Mouse (Mus musculus): ENCODE measurements around the gene Lingo2.

The Lingo2 gene

GRCm38 (mm10) chr4:36951150-36951954 lies at the start of gene Lingo2:
Gene Lingo2 (minus strand): TSS chr4:36951747.
- DNase-seq (ENCODE audit: low spot score): peak; percentile 36

- DNase-seq (ENCODE audit: low spot score): no peak
Observed at GRCm38 (mm10) chr4:36973358-36973757, 21.8 kb upstream of the Lingo2 start.

GRCm38 (mm10) chr4:36952431-36953429 lies 1.2 kb upstream of the Lingo2 start:
- peak; percentile 56 for DNase-seq (ENCODE audit: low spot score)

GRCm38 (mm10) chr4:36951955-36952215 lies 338 bp upstream of the Lingo2 start:
- DNase-seq (ENCODE audit: low spot score): peak; percentile 41

GRCm38 (mm10) chr4:36950790-36951149 lies 777 bp downstream of the Lingo2 start:
- peak; percentile 33 for DNase-seq (ENCODE audit: low spot score)

- peak; percentile 84 for DNase-seq (ENCODE audit: low spot score)
Observed at GRCm38 (mm10) chr4:36950021-36950751, 1.4 kb downstream of the Lingo2 start.

GRCm38 (mm10) chr4:36890810-36891209 lies 60.7 kb downstream of the Lingo2 start:
- DNase-seq (ENCODE audit: low spot score): no peak

- DNase-seq (ENCODE audit: low spot score): no peak
Observed at GRCm38 (mm10) chr4:36890365-36890764, 61.2 kb downstream of the Lingo2 start.

GRCm38 (mm10) chr4:36874781-36875180 lies 76.8 kb downstream of the Lingo2 start:
- DNase-seq (ENCODE audit: low spot score): no peak

GRCm38 (mm10) chr4:36824982-36825381 lies 126.6 kb downstream of the Lingo2 start:
- DNase-seq (ENCODE audit: low spot score): peak; percentile 13

GRCm38 (mm10) chr4:36821914-36822313 lies 129.6 kb downstream of the Lingo2 start:
- no peak for DNase-seq (ENCODE audit: low spot score)

- DNase-seq (ENCODE audit: low spot score): no peak
Observed at GRCm38 (mm10) chr4:36775088-36775487, 176.5 kb downstream of the Lingo2 start.

GRCm38 (mm10) chr4:36730691-36731090 lies 220.9 kb downstream of the Lingo2 start:
- DNase-seq (ENCODE audit: low spot score): no peak

- no peak for DNase-seq (ENCODE audit: low spot score)
Observed at GRCm38 (mm10) chr4:36716411-36716810, 235.1 kb downstream of the Lingo2 start.

- DNase-seq (ENCODE audit: low spot score): no peak
Observed at GRCm38 (mm10) chr4:36698888-36699287, 252.7 kb downstream of the Lingo2 start.

- no peak for DNase-seq (ENCODE audit: low spot score)
Observed at GRCm38 (mm10) chr4:36696810-36697209, 254.7 kb downstream of the Lingo2 start.

- DNase-seq (ENCODE audit: low spot score): no peak
Observed at GRCm38 (mm10) chr4:36659920-36660319, 291.6 kb downstream of the Lingo2 start.

- no peak for DNase-seq (ENCODE audit: low spot score)
Observed at GRCm38 (mm10) chr4:36647753-36648152, 303.8 kb downstream of the Lingo2 start.

GRCm38 (mm10) chr4:36635666-36636065 lies 315.9 kb downstream of the Lingo2 start:
- DNase-seq (ENCODE audit: low spot score): no peak

- DNase-seq (ENCODE audit: low spot score): no peak
Observed at GRCm38 (mm10) chr4:36576801-36577200, 374.7 kb downstream of the Lingo2 start.

GRCm38 (mm10) chr4:36576256-36576655 lies 375.3 kb downstream of the Lingo2 start:
- no peak for DNase-seq (ENCODE audit: low spot score)

GRCm38 (mm10) chr4:36566544-36566943 lies 385.0 kb downstream of the Lingo2 start:
- DNase-seq (ENCODE audit: low spot score): no peak

All from embryo, embryonic 10.5 days (tissue).